Mouse (Mus musculus) Patski (cell line): ENCODE data around the gene Tepsin. TPM values are rescaled to one million over a fixed set of nuclear protein-coding genes. Genes with fewer than 3 reads are reported as not detected.

Source experiments
- ATAC-seq: fragments of 100-300 bp; one replicate; pipeline ENCODE4 v1.8.0; 2021
- CTCF ChIA-PET: fragments of 350-600 bp; sonication (Branson Sonifier 250); formaldehyde crosslinking; loops from one replicate; lab custom pipeline; 2022; ENCODE audit warnings: inconsistent platforms; lab: Charles Lee
- POLR2A ChIA-PET: fragments of 350-600 bp; sonication (Branson Sonifier 250); formaldehyde crosslinking; loops from one replicate; lab custom pipeline; 2022; ENCODE audit warnings: antibody characterized with exemption, inconsistent platforms; lab: Charles Lee
- DNase-seq: peaks from one replicate; pipeline ENCODE4 v3.0.0-alpha.2; 2011; ENCODE audit warnings: low read depth, low spot score
- H3K27me3 ChIP-seq: fragments of 371-371 bp; one replicate; pipeline ENCODE4 v1.5.1; 2021
- CTCF ChIP-seq: fragments of 100-300 bp; IDR thresholded peaks from one replicate; pipeline ENCODE4 v1.5.1; 2021
- in situ Hi-C: fragments of 300-500 bp; cut with MboI; formaldehyde crosslinking; loops from 3 replicates; pipeline ENCODE4 v1.11.1; 2018; ENCODE audit warnings: low pct_unique_long_range_greater_than_20kb, mixed read lengths
- polyA plus RNA-seq: library from polyadenylated mRNA; unstranded; gene quantifications from one replicate; pipeline ENCODE4 v1.2.3, GENCODE M21; 2021

Gene Tepsin
- polyA plus RNA-seq, 1 experiment from 2014 or later: 19.7 TPM

DNA sequence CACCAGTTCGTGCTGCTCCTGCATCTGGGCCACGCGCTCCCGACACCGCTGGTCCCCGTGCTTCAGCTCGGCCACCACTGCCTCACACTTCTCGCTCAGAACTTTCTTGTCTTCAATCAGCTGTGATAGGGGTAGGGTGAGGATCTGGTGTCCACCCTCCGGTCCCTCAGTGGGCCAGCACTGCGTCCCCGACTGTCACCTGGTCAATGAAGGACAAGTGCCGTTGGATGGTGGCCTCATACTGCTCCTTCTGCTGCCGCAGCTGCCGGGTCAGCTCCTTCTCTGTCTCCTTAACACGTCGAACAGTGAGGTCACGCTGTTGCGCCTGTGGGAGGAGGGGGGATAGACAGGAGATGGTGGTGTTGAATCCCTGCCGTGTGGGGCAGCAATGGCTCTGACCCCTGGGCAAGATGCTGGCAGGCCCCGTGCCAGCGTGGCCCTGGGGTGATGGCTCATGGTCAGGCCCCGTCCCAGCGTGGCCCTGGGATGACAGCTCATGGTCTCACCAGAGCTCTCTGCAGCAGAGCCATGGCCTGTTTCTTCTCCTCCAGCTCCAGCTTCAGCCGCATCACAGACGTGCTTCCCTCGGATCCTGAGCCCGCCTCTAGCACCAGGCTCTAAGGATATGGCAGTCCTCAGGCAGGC lies 28.1 kb downstream of the Tepsin start:
- no peak for TF ChIP-seq CTCF
- ChIA-PET CTCF (no interaction called here), POLR2A (no interaction called here)
- in situ Hi-C loops: no loop called here
- ATAC-seq (no peak), DNase-seq (no peak)
- no peaks in the 10 kb centered on the region for H3K27me3 ChIP-seq

DNA sequence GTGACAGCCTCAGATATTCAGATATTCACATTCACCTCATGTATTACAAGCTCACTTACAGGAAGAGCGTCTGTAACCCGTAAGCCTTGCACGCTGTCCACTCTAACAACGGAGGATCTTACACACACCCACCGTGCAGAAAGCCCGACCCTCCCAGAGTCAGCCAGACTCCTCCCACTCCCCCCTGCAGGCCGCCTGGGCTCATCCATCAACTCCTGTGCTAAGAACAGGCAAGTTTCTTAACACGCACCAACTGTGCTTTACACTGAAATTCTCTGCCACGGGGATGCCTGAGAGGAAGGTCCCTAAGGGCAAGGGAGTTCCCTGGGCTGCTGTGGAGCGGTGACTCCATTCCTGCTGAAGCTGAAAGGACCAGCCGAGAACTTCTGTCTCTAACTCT lies 29.3 kb downstream of the Tepsin start:
- ChIA-PET POLR2A (no interaction called here), CTCF (no interaction called here)

DNA sequence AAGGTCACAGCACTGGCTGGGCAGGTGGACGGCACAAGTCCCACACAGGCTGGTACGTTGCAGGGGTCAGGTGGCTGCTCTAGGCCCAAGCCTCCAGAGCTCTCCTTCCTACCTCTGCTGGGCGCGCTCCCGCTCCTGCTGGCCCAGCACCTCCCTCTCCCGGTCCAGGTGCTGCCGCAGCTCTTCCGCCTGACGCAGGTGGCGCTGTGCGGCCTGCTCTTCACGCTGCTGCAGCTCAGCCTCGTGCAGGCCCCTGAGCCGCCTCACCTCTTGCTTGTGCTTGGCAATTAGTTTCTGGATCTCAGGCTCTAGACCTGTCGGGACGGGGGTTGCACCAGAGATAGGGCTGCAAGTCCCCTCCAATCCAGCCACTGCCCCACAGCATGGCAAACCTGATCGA lies 30.7 kb downstream of the Tepsin start:
- no peak for TF ChIP-seq CTCF
- POLR2A ChIA-PET: interaction anchor here (0.5 kb wide), 1 partner anchor 140 kb away, joined by 5 read pairs; no protein-coding TSS in a partner anchor
- CTCF ChIA-PET: no interaction called here
- in situ Hi-C loops: no loop called here
- no peaks in the 10 kb centered on the region for H3K27me3 ChIP-seq
- DNase-seq (no peak), ATAC-seq (no peak)

More for the DNA sequence above, 29.3 kb downstream of the Tepsin start:
- DNase-seq (no peak), ATAC-seq (no peak)
- H3K27me3 ChIP-seq: no peaks in the 10 kb centered on the region
- in situ Hi-C loops: no loop called here
- no peak for TF ChIP-seq CTCF

DNA sequence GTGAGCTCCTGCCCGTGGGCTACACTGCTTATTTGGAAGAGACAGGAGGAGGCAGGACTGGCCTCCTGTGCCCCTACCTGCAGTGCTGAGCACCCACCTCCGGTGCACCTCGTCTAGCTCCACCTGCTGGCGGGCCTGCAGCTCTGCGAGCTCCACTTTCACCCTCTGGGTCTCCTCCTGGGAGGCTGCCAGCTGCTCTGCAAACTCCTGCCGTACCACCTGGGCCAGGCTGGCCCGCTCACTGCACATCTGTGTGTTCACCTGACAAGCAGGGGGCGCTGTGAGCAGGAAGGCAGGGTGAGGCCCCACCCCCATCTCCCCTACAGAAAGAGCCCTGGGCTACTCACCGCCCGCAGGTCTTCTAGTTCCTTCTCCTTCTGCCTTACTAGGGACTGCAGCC lies 33.2 kb downstream of the Tepsin start:
- no peak for DNase-seq
- in situ Hi-C loops: no loop called here
- TF ChIP-seq CTCF: no peak
- ATAC-seq: no peak
- ChIA-PET POLR2A (interaction anchor here (0.6 kb wide), 1 partner anchor 1654 kb away, joined by 3 read pairs; no protein-coding TSS in a partner anchor), CTCF (interaction anchor here (0.6 to 1.7 kb wide), 11 partner anchors 9 to 55 kb away, joined by 3 to 13 read pairs (median 3); partner anchors contain the start of genes Ndufaf8 and Tepsin)
- no peaks in the 10 kb centered on the region for H3K27me3 ChIP-seq

DNA sequence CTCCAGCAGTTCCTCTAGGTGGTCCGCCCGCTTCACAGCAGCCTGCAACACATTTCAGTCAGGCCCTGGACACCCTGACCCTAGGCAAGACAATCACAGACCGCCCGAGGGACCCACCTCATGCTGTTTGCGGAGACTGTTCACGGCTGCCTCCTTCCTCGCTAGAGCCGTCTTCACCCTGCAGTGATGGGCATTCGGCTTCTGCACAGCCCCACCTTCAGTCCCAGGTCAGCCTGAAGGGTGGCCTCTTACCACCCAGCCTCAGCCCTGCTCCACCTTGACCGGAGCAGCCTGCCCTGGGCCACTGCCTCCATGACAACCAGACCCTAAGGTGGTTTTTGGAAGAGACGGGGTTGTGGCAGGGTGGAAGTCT lies 33.9 kb downstream of the Tepsin start:
- DNase-seq: no peak
- in situ Hi-C loops: loop anchor here (5.0 kb wide), 1 partner anchor 37 kb away; no protein-coding TSS in a partner anchor
- ChIA-PET CTCF (interaction anchor here (0.6 to 1.7 kb wide), 10 partner anchors 10 to 42 kb away, joined by 3 to 13 read pairs (median 4); partner anchors contain the start of genes Ndufaf8 and Tepsin), POLR2A (no interaction called here)
- TF ChIP-seq CTCF: no peak
- ATAC-seq: no peak
- H3K27me3 ChIP-seq: no peaks in the 10 kb centered on the region

DNA sequence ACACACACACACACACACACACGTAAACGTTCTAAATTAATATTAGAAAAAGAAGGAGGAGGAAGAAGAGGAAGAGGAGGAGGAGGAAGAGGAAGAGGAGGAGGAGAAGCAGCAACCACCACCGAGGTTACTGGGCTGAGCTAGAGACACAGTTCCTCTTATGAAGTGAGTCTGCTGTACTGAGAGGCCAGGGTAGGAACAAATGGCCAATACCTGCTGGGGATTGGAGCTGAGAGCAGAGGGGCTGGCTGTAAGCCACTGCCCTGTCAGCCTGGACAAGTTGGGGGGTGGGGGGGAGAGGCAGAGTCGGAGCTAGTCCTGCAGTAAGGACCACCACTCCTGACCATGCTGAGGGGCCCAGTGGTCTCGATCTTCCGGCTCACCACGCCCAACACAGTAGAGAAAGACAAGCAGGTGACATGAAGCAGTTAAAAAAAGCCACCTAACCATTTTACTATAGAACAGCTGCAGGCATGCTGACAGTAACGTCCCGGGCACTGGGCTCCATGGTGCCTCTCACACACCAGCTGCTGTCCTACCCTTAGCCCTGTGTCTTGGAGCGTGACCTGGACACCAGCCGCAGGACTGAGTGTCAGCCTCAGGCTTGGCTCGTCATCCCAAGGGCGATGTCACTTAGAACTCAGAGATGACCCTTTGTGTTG lies 34.4 kb downstream of the Tepsin start:
- ChIA-PET CTCF (interaction anchor here (1.5 kb wide), 1 partner anchor 41 kb away, joined by 3 read pairs; no protein-coding TSS in a partner anchor), POLR2A (no interaction called here)
- no peak for TF ChIP-seq CTCF
- no peaks in the 10 kb centered on the region for H3K27me3 ChIP-seq
- DNase-seq: no peak
- ATAC-seq: no peak
- in situ Hi-C loops: loop anchor here (5.0 kb wide), 1 partner anchor 37 kb away; no protein-coding TSS in a partner anchor

DNA sequence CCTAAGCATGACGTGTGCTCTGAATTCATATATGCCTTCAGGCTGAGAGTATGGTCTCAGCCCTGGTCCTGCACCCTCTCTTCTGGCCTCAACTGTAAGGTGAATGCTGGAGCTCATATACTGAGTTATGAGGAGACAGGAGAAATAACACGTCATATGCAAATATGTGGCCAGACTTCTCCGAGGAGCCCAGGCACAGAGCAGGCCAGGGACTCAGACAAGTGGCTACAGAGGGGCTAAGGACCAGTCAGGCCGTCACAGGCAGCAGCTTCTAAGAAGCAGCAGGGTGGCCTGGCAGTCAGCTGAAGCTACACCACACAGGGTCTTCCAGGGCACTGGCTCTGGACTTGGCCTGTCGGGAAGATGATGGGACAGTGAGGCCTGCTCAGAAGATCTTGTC lies 35.2 kb downstream of the Tepsin start:
- ATAC-seq (no peak), DNase-seq (no peak)
- no peak for TF ChIP-seq CTCF
- in situ Hi-C loops: loop anchor here (5.0 kb wide), 1 partner anchor 36 kb away; no protein-coding TSS in a partner anchor
- ChIA-PET POLR2A (no interaction called here), CTCF (no interaction called here)
- no peaks in the 10 kb centered on the region for H3K27me3 ChIP-seq

DNA sequence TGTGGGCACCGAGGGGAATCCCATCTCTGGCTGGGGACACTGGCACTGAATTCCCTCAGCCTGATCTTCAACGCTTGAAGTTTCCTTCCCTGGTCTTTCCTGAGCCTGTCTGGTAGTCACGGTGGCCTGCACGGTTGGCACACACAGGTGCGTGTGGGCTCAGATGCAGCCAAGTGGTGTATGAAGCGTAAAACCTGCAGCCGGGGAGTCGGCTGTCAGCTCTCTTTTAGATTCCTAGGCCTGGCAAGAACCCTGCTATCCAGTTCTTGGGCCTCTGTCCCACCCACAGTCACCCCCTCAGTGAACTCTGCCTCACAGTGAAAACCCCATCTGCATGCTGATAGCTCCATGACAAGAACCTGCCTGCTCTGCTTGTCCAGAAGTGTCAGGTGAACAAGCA lies 37.9 kb downstream of the Tepsin start:
- no peaks in the 10 kb centered on the region for H3K27me3 ChIP-seq
- POLR2A ChIA-PET: no interaction called here
- in situ Hi-C loops: loop anchor here (5.0 kb wide), 1 partner anchor 33 kb away; no protein-coding TSS in a partner anchor
- TF ChIP-seq CTCF: no peak
- no peak for DNase-seq
- CTCF ChIA-PET: no interaction called here
- no peak for ATAC-seq

DNA sequence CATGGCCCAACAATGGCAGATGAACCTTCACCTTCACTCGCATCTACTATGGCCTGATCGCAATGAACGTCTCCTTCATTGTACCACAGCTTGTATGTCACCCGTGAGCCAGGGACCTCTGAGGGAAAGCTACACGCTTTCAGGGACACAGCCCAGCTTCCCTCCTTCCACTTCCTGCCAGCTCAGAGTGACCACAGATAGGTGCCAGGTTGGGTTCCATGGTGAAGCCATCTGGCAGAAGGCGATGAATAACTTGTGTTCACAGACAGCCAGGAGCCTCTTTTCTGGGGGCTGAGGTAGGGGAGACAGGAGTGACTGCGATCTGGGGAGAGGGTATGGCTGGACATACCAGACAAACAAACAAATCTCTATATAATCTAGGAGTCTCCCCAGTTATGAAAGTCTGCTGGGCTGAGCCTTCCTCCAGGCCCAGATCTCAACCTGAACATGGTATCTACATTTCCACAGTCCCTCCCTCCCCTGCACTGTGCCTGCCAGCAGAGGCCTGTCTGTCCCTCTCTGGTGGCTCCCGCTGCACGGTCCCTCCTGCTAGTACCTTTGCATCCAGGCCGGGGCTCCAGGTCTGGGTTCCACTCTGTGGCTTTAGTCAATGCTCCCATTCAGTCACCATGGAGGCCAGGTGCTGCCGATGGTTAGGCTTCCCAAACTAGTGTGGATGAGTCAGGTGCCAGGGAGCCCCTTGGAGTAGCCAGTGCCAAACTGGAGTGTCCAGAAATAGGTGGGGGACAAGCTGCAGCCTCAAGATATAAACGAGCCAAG lies 42.4 kb downstream of the Tepsin start:
- CTCF ChIA-PET: no interaction called here
- H3K27me3 ChIP-seq: no peaks in the 10 kb centered on the region
- ATAC-seq: no peak
- TF ChIP-seq CTCF: no peak
- DNase-seq: no peak
- POLR2A ChIA-PET: interaction anchor here (0.6 kb wide), 1 partner anchor 41 kb away, joined by 4 read pairs; no protein-coding TSS in a partner anchor
- in situ Hi-C loops: no loop called here

DNA sequence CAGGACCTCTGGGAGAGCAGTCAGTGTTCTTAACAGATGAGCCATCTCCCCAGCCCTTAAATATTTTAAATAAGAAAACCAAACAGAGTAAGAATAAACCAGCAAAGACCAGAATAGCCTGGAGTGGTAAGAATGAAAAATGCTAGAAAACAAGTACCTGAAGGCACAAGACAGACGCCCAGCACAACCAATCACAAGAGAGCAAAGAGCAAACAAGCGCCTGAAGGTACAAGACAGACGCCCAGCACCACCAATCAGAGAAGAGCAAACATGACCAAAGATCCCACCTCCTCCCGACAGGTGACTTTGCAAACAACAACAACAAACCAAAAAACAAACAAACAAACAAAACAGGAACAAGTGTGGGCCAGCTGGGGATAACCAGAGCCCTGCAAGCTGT lies 44.7 kb downstream of the Tepsin start:
- ATAC-seq (no peak), DNase-seq (no peak)
- no peaks in the 10 kb centered on the region for H3K27me3 ChIP-seq
- in situ Hi-C loops: no loop called here
- ChIA-PET POLR2A (interaction anchor here (1.1 kb wide), 1 partner anchor 15 kb away, joined by 3 read pairs; no protein-coding TSS in a partner anchor), CTCF (no interaction called here)
- no peak for TF ChIP-seq CTCF
